Mouse (Mus musculus) Patski (cell line): ENCODE data around the gene Utp4. TPM values are rescaled to one million over a fixed set of nuclear protein-coding genes. Genes with fewer than 3 reads are reported as not detected.
A peak's percentile ranks its signal among the peaks of the same experiment; 100 is the strongest.

ENCODE experiments used
- ATAC-seq: fragments of 100-300 bp; one replicate; pipeline ENCODE4 v1.8.0; 2021
- CTCF ChIA-PET: fragments of 350-600 bp; sonication (Branson Sonifier 250); formaldehyde crosslinking; loops from one replicate; lab custom pipeline; 2022; ENCODE audit warnings: inconsistent platforms; lab: Charles Lee
- POLR2A ChIA-PET: fragments of 350-600 bp; sonication (Branson Sonifier 250); formaldehyde crosslinking; loops from one replicate; lab custom pipeline; 2022; ENCODE audit warnings: antibody characterized with exemption, inconsistent platforms; lab: Charles Lee
- DNase-seq: peaks from one replicate; pipeline ENCODE4 v3.0.0-alpha.2; 2011; ENCODE audit warnings: low read depth, low spot score
- H3K27me3 ChIP-seq: fragments of 371-371 bp; one replicate; pipeline ENCODE4 v1.5.1; 2021
- CTCF ChIP-seq: fragments of 100-300 bp; IDR thresholded peaks from one replicate; pipeline ENCODE4 v1.5.1; 2021
- in situ Hi-C: fragments of 300-500 bp; cut with MboI; formaldehyde crosslinking; loops from 3 replicates; pipeline ENCODE4 v1.11.1; 2018; ENCODE audit warnings: low pct_unique_long_range_greater_than_20kb, mixed read lengths
- polyA plus RNA-seq: library from polyadenylated mRNA; unstranded; gene quantifications from one replicate; pipeline ENCODE4 v1.2.3, GENCODE M21; 2021

Gene Utp4
- polyA plus RNA-seq, 1 experiment from 2014 or later, result 47.0 TPM

GRCm38 (mm10) chr8:106935899-106936477 is 42.6 kb downstream of the Utp4 start:
- peak; percentile 29 for ATAC-seq
- POLR2A ChIA-PET, result interaction anchor here (0.6 to 1.5 kb wide), 9 partner anchors 20 to 196 kb away, joined by 3 to 11 read pairs (median 5); partner anchors contain the start of gene Tmed6
- no peak for TF ChIP-seq CTCF
- in situ Hi-C loops, result no loop called here
- DNase-seq, result no peak
- CTCF ChIA-PET, result interaction anchor here (1.1 to 1.5 kb wide), 3 partner anchors 37 to 66 kb away, joined by 3 to 5 read pairs (median 3); no protein-coding TSS in a partner anchor
- no peaks in the 10 kb centered on the region for H3K27me3 ChIP-seq

- ChIA-PET POLR2A (interaction anchor here (0.5 kb wide), 1 partner anchor 1082 kb away, joined by 3 read pairs; no protein-coding TSS in a partner anchor), CTCF (interaction anchor here (1.3 to 1.4 kb wide), 2 partner anchors 14 to 66 kb away, joined by 5 read pairs; no protein-coding TSS in a partner anchor)
- in situ Hi-C loops, result no loop called here
- ATAC-seq, result peak; percentile 49
- H3K27me3 ChIP-seq, result no peaks in the 10 kb centered on the region
- DNase-seq, result no peak
- TF ChIP-seq CTCF, result no peak
These were observed 43.1 kb downstream of the Utp4 start for GRCm38 (mm10) chr8:106936478-106937051.

DNA sequence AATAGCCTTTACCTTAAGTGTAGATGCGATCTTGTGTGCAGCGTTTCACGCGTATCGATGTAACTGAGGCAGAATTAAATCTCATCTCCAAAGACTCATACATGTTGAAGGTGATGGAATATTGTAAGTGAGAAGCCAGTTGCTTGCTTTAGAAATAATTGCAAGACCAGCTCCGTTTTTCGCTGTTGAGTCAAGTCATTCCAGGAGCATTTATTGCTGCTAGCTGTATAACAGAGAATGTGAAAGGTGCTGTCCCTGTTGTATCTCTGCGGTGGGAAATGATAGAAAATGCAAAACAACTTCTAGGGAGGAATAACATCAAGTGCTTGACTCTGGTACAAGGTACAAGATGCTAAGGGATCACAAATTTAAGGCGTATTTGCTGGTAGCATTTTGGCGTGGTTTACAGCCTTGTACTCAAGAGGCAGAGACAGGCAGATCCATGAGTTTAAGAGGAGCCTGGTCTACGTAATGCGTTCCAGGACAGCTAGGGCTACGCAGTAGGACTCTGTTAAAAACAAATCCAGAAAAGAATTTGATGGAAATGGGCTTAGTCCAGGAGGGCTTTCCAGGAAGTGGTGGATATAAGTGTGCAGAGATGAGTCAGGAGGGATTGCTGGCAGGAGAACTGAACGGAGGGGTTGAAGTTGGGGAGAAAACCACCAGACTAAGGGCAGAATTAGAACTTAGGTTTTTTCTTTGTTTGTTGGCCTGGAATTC is 43.8 kb downstream of the Utp4 start:
- H3K27me3 ChIP-seq, result no peaks in the 10 kb centered on the region
- CTCF ChIA-PET, result interaction anchor here (0.5 to 1.4 kb wide), 3 partner anchors 14 to 534 kb away, joined by 3 to 5 read pairs (median 5); no protein-coding TSS in a partner anchor
- POLR2A ChIA-PET, result interaction anchor here (0.5 kb wide), 1 partner anchor 1083 kb away, joined by 3 read pairs; no protein-coding TSS in a partner anchor
- ATAC-seq (no peak), DNase-seq (peak; percentile 22)
- in situ Hi-C loops, result no loop called here
- no peak for TF ChIP-seq CTCF

DNA sequence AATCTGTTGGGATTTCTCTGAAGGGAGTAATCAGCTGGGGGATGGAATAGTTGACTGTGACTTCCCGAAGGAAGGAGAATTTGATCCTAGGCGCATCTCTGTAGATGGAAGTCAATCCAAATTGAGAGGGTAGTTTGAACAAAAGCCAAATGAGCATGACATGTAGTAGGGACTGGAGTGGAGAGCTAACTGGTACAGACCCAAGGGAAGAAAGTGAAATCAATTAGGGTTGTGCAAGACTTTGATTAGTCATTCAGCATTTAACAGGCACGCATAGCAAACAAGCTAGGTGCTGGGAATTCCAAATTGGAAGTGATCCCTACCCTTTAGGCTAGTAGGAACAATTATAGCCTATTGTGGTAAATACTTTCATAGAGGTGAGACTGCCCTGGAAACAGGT is 48.4 kb downstream of the Utp4 start:
- no peak for DNase-seq
- no peak for TF ChIP-seq CTCF
- ChIA-PET POLR2A (interaction anchor here (0.6 kb wide), 1 partner anchor 9 kb away, joined by 3 read pairs; no protein-coding TSS in a partner anchor), CTCF (interaction anchor here (0.8 to 2.2 kb wide), 3 partner anchors 11 to 61 kb away, joined by 3 to 10 read pairs (median 7); no protein-coding TSS in a partner anchor)
- ATAC-seq, result no peak
- H3K27me3 ChIP-seq, result no peaks in the 10 kb centered on the region
- in situ Hi-C loops, result no loop called here

DNA sequence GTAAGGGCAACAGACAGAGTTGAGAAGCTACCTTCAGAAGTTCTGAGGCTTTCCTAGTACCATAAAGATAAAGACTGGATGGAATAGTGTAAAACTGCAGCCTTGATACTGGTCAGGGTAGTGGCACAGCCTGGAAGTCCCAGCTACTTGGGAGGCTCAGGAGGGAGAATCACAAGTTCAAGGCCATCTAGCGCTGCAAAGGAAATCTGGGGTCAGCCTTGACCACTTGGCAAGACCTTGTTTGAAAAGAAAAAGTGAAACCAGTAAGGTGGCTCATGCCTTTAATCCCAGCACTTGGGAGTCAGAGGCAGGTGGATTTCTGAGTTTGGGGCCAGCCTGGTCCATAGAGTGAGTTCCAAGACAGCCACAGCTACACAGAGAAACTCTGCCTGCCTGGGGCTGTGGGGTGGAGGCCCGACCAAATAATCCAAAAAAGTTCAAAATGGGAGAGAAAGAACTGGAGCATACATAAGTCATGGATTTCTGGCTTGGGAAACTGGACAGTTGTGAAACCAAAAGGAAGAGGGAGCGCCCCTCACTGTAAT is 50.5 kb downstream of the Utp4 start:
- no peak for TF ChIP-seq CTCF
- POLR2A ChIA-PET, result interaction anchor here (0.5 to 1.6 kb wide), 4 partner anchors 8 to 22 kb away, joined by 3 to 6 read pairs (median 4); no protein-coding TSS in a partner anchor
- in situ Hi-C loops, result no loop called here
- DNase-seq, result no peak
- H3K27me3 ChIP-seq, result no peaks in the 10 kb centered on the region
- ATAC-seq, result no peak
- CTCF ChIA-PET, result interaction anchor here (0.7 to 1.4 kb wide), 2 partner anchors 14 to 54 kb away, joined by 3 read pairs; no protein-coding TSS in a partner anchor

DNA sequence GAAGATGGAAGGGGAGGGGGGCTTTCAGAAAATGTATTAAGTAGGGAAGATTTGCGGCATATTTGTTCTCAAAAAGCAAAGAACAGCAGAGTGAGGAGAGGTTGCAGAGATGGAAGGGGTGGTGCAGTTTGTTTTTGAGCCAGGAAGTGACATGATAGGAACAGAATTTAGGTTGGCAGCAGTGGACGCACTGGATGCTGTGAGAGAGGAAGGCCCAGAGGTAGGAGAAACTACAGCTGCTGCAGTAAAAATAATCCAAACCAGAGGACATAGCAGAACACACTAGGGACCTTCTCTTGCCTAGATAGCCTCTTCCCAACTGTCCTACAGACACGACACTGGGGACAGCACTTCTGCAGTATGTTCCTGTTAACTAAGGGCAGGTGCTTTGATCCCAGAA is 51.3 kb downstream of the Utp4 start:
- ChIA-PET CTCF (no interaction called here), POLR2A (no interaction called here)
- in situ Hi-C loops, result no loop called here
- H3K27me3 ChIP-seq, result no peaks in the 10 kb centered on the region
- ATAC-seq (no peak), DNase-seq (no peak)
- TF ChIP-seq CTCF, result no peak

- POLR2A ChIA-PET, result interaction anchor here (0.7 kb wide), 2 partner anchors 57 to 192 kb away, joined by 3 to 4 read pairs; no protein-coding TSS in a partner anchor
- in situ Hi-C loops, result no loop called here
- no peak for TF ChIP-seq CTCF
- DNase-seq (no peak), ATAC-seq (no peak)
- no peaks in the 10 kb centered on the region for H3K27me3 ChIP-seq
- CTCF ChIA-PET, result interaction anchor here (0.9 to 2.1 kb wide), 2 partner anchors 16 to 18 kb away, joined by 3 to 7 read pairs; no protein-coding TSS in a partner anchor
These were observed 55.3 kb downstream of the Utp4 start for GRCm38 (mm10) chr8:106948678-106949243.

DNA sequence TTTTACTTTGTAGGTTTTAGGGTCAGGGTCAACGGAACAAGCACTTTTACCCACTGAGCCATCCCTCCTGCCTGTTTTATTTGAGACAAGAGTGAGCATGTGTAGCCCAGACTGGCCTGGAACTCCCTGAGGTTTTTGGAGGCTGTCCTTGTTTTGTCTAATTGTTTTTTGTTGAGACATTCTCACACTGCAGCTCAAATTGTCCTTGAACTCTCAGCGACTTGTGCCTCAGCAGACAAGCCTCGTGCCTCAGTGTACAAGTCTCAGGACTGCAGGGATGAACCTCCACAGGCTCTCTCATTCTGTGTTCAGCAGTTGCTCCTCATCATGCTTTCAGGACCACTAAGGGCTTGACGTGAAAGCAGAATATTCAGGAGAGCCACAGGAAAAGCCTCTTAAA is 58.3 kb downstream of the Utp4 start:
- ATAC-seq (no peak), DNase-seq (no peak)
- ChIA-PET CTCF (interaction anchor here (1.2 kb wide), 1 partner anchor 14 kb away, joined by 5 read pairs; no protein-coding TSS in a partner anchor), POLR2A (interaction anchor here (1.0 kb wide), 1 partner anchor 9 kb away, joined by 6 read pairs; no protein-coding TSS in a partner anchor)
- no peaks in the 10 kb centered on the region for H3K27me3 ChIP-seq
- TF ChIP-seq CTCF, result no peak
- in situ Hi-C loops, result no loop called here

DNA sequence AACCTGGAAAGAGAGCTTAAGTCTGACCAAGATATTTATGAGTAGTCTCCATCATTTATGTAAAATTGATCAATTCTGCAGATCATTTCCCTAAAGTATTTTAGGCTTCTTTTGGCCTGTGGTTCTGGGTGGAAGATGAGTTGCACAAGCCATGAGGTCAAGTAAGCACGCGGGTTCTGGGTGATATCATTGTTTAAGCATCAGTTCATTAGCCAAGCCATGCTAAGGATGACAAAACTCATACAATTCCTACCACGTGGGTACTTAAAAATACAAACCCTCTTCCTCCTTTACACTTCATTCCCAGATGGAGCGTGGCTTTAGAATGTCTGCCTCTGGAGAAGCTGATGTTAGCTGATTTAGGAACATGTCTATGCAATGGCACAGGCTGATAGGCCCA is 60.1 kb downstream of the Utp4 start:
- no peak for TF ChIP-seq CTCF
- ATAC-seq, result peak; percentile 75
- in situ Hi-C loops, result no loop called here
- POLR2A ChIA-PET, result interaction anchor here (0.7 to 1.2 kb wide), 2 partner anchors 18 to 19 kb away, joined by 3 read pairs; no protein-coding TSS in a partner anchor
- DNase-seq, result no peak
- no peaks in the 10 kb centered on the region for H3K27me3 ChIP-seq
- CTCF ChIA-PET, result interaction anchor here (1.5 to 1.8 kb wide), 2 partner anchors 11 to 16 kb away, joined by 4 to 7 read pairs; no protein-coding TSS in a partner anchor

DNA sequence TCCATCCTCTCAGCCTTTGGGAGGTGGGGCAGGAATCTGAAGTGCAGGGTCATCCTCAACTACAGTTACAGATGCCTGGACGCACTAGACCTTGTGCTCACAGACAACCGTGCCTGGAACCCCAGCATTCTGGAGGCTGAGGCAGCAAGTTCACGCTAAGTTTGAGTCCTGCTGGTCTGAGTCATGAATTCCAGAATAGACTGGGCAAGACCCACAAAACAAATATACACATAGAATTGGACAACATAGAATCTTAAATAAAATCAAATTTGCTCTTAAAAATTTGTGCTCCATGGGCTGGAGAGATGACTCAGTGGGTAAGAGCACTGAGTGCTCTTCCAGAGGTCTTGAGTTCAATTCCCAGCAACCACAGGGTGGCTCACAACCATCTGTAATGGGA is 63.6 kb downstream of the Utp4 start:
- DNase-seq, result no peak
- in situ Hi-C loops, result no loop called here
- POLR2A ChIA-PET, result no interaction called here
- ATAC-seq, result no peak
- no peaks in the 10 kb centered on the region for H3K27me3 ChIP-seq
- no peak for TF ChIP-seq CTCF
- CTCF ChIA-PET, result no interaction called here
